Mouse (Mus musculus) MEL (cell line): ENCODE measurements at regions not wholly inside any gene's neighbourhood (a gene's known extent, or its start where the extent isn't known, plus 50 kb on each side); places are given as distances from the start of the nearest gene placed in this dataset.

ENCODE experiments used
- DNase-seq: peaks from one replicate; pipeline ENCODE4 v3.0.0; 2011; ENCODE audit warnings: low read depth, low spot score
- H3K27ac ChIP-seq: 2 replicates; pipeline ENCODE4 v1.5.1; 2012; ENCODE audit warnings: low read depth, mild to moderate bottlenecking, control low read depth, low read length, moderate library complexity; ENCODE audit not compliant: control insufficient read depth
- H3K27me3 ChIP-seq, 2 experiments: fragments of 150-350 bp in 1 of 2; sonication (generic) in 1 of 2; 2 replicates each; pipeline ENCODE4 v1.6.1; 2012; ENCODE audit warnings: low read length in 2 of 2, mild to moderate bottlenecking in 2 of 2, improper control_type of control experiment in 1 of 2, moderate library complexity in 1 of 2; ENCODE audit not compliant: insufficient read depth in 2 of 2, control insufficient read depth in 1 of 2
- H3K36me3 ChIP-seq, 2 experiments: 2 replicates each; pipeline ENCODE4 v1.6.1; 2012 to 2014; ENCODE audit warnings: low read length in 2 of 2, improper control_type of control experiment in 1 of 2, inconsistent platforms in 1 of 2, mild to moderate bottlenecking in 1 of 2; ENCODE audit not compliant: insufficient read depth in 2 of 2, control insufficient read depth in 1 of 2
- H3K4me1 ChIP-seq, 2 experiments: fragments of 150-350 bp in 1 of 2; sonication (generic) in 1 of 2; 2 replicates each; pipeline ENCODE4 v1.6.1; 2012; ENCODE audit warnings: low read length in 2 of 2, improper control_type of control experiment in 1 of 2, mild to moderate bottlenecking in 1 of 2; ENCODE audit not compliant: insufficient read depth in 2 of 2, control insufficient read depth in 1 of 2
- H3K4me3 ChIP-seq, 2 experiments: fragments of 150-350 bp in 1 of 2; sonication (generic) in 1 of 2; 2 replicates each; pipeline ENCODE4 v1.5.1; 2012; ENCODE audit warnings: low read depth in 2 of 2, low read length in 2 of 2, mild to moderate bottlenecking in 2 of 2, moderate library complexity in 2 of 2, control low read depth in 1 of 2, improper control_type of control experiment in 1 of 2; ENCODE audit not compliant: control insufficient read depth in 1 of 2, insufficient read depth in 1 of 2
- H3K79me2 ChIP-seq: 2 replicates; pipeline ENCODE4 v1.6.1; 2012; ENCODE audit warnings: mild to moderate bottlenecking, low read length, moderate library complexity; ENCODE audit not compliant: control insufficient read depth, poor library complexity, insufficient read depth
- H3K9ac ChIP-seq: 2 replicates; pipeline ENCODE4 v1.6.1; 2012; ENCODE audit warnings: low read depth, mild to moderate bottlenecking, control low read depth, low read length, moderate library complexity; ENCODE audit not compliant: control insufficient read depth, poor library complexity, severe bottlenecking
- H3K9me3 ChIP-seq: fragments of 150-350 bp; sonication (generic); replicated peaks from 2 replicates; pipeline ENCODE4 v1.6.1; 2012; ENCODE audit warnings: mild to moderate bottlenecking, low read length, improper control_type of control experiment, moderate library complexity; ENCODE audit not compliant: insufficient read depth
- BHLHE40 ChIP-seq: IDR thresholded peaks from 2 replicates; pipeline ENCODE4 v1.6.1; 2012; ENCODE audit warnings: low read depth, mild to moderate bottlenecking, inconsistent platforms, low read length, improper control_type of control experiment, borderline replicate concordance
- CHD1 ChIP-seq: IDR thresholded peaks from 2 replicates; pipeline ENCODE4 v1.6.1; 2012; ENCODE audit warnings: low read depth, mild to moderate bottlenecking, inconsistent platforms, low read length, improper control_type of control experiment
- E2F4 ChIP-seq: IDR thresholded peaks from 2 replicates; pipeline ENCODE4 v1.6.1; 2011; ENCODE audit warnings: low read depth, low read length, improper control_type of control experiment, borderline replicate concordance
- ELF1 ChIP-seq: IDR thresholded peaks from 2 replicates; pipeline ENCODE4 v1.6.1; 2014; ENCODE audit warnings: low read depth, mild to moderate bottlenecking, inconsistent platforms, low read length, improper control_type of control experiment, moderate library complexity
- EP300 ChIP-seq, 2 experiments: IDR thresholded peaks; 2 replicates each; pipeline ENCODE4 v1.6.1; 2011; ENCODE audit warnings: improper control_type of control experiment in 2 of 2, low read length in 2 of 2, low read depth in 1 of 2, mild to moderate bottlenecking in 1 of 2
- ETS1 ChIP-seq: IDR thresholded peaks from 2 replicates; pipeline ENCODE4 v1.6.1; 2012; ENCODE audit warnings: low read depth, mild to moderate bottlenecking, inconsistent platforms, low read length, improper control_type of control experiment, moderate library complexity
- JUND ChIP-seq: IDR thresholded peaks from 2 replicates; pipeline ENCODE4 v1.6.1; 2011; ENCODE audit warnings: low read depth, mild to moderate bottlenecking, improper control_type of control experiment, low read length
- KAT2A ChIP-seq: conservative IDR thresholded peaks from 2 replicates; pipeline ENCODE4 v1.6.1; 2012; ENCODE audit warnings: low read depth, low read length, improper control_type of control experiment, inconsistent platforms
- MAFK ChIP-seq: IDR thresholded peaks from 2 replicates; pipeline ENCODE4 v1.6.1; 2011; ENCODE audit warnings: low read depth, mild to moderate bottlenecking, low read length, improper control_type of control experiment, borderline replicate concordance
- MAZ ChIP-seq: IDR thresholded peaks from 2 replicates; pipeline ENCODE4 v1.6.1; 2012; ENCODE audit warnings: low read depth, mild to moderate bottlenecking, inconsistent platforms, low read length, improper control_type of control experiment
- MEF2A ChIP-seq: IDR thresholded peaks from 2 replicates; pipeline ENCODE4 v1.6.1; 2014; ENCODE audit warnings: low read depth, mild to moderate bottlenecking, inconsistent platforms, low read length, improper control_type of control experiment; ENCODE audit not compliant: poor library complexity, insufficient replicate concordance, severe bottlenecking; ENCODE audit errors: extremely low read depth
- MXI1 ChIP-seq: IDR thresholded peaks from 2 replicates; pipeline ENCODE4 v1.6.1; 2011; ENCODE audit warnings: mild to moderate bottlenecking, low read depth, low read length, improper control_type of control experiment
- MYC ChIP-seq: IDR thresholded peaks from 2 replicates; pipeline ENCODE4 v1.6.1; 2011; ENCODE audit warnings: low read depth, mild to moderate bottlenecking, low read length, improper control_type of control experiment, moderate library complexity
- POLR2A ChIP-seq, 2 experiments: IDR thresholded peaks; 2 replicates each; pipeline ENCODE4 v1.6.1; 2011 to 2012; ENCODE audit warnings: low read length in 2 of 2, mild to moderate bottlenecking in 2 of 2, control low read depth in 1 of 2, improper control_type of control experiment in 1 of 2, low read depth in 1 of 2, moderate library complexity in 1 of 2; ENCODE audit not compliant: control insufficient read depth in 1 of 2, insufficient read depth in 1 of 2, poor library complexity in 1 of 2
- POLR2AphosphoS5 ChIP-seq: IDR thresholded peaks from 2 replicates; pipeline ENCODE4 v1.6.1; 2012; ENCODE audit warnings: low read depth, borderline replicate concordance, mild to moderate bottlenecking, inconsistent platforms, low read length, moderate library complexity, mixed read lengths
- TAL1 ChIP-seq: IDR thresholded peaks from 2 replicates; pipeline ENCODE4 v1.6.1; 2012; ENCODE audit warnings: mild to moderate bottlenecking, inconsistent platforms, low read length, moderate library complexity, mixed read lengths
- TCF12 ChIP-seq: IDR thresholded peaks from 2 replicates; pipeline ENCODE4 v1.6.1; 2014; ENCODE audit warnings: low read depth, mild to moderate bottlenecking, inconsistent platforms, low read length, improper control_type of control experiment, moderate library complexity
- UBTF ChIP-seq: IDR thresholded peaks from 2 replicates; pipeline ENCODE4 v1.6.1; 2012; ENCODE audit warnings: low read depth, mild to moderate bottlenecking, inconsistent platforms, low read length, improper control_type of control experiment, moderate library complexity, borderline replicate concordance; ENCODE audit not compliant: insufficient read depth
- ZMIZ1 ChIP-seq: IDR thresholded peaks from 2 replicates; pipeline ENCODE4 v1.6.1; 2012; ENCODE audit warnings: low read depth, mild to moderate bottlenecking, inconsistent platforms, low read length, improper control_type of control experiment, moderate library complexity

GRCm38 (mm10) chr3:110340067-110340466, 89.3 kb upstream of the Prmt6 start:
- H3K9ac ChIP-seq: no peak overlapping the region
- H3K36me3 ChIP-seq: no peaks in the 10 kb centered on the region
- DNase-seq: no peak
- no peak overlapping the region for H3K4me3 ChIP-seq
- no peaks in the 10 kb centered on the region for H3K27me3 ChIP-seq
- H3K79me2 ChIP-seq: no peaks in the 10 kb centered on the region
- no peak overlapping the region for H3K27ac ChIP-seq
- TF ChIP-seq MEF2A (no peak), CHD1 (no peak), BHLHE40 (no peak), UBTF (no peak), KAT2A (no peak), EP300 (IDR thresholded peaks at IDR 0.05; ENCODE audit: low read depth in 1 of 2, low read length in 2 of 2) (no peak), JUND (no peak), MYC (no peak), ZMIZ1 (no peak)
- no peaks in the 10 kb centered on the region for H3K4me1 ChIP-seq
- H3K9me3 ChIP-seq: no peaks in the 10 kb centered on the region

- H3K9ac ChIP-seq: no peak overlapping the region
- H3K9me3 ChIP-seq: no peaks in the 10 kb centered on the region
- no peak overlapping the region for H3K4me3 ChIP-seq
- no peak overlapping the region for H3K27ac ChIP-seq
- H3K4me1 ChIP-seq: no peaks in the 10 kb centered on the region
- H3K27me3 ChIP-seq: no peaks in the 10 kb centered on the region
- no peaks in the 10 kb centered on the region for H3K79me2 ChIP-seq
- H3K36me3 ChIP-seq: no peaks in the 10 kb centered on the region
- TF ChIP-seq E2F4 (no peak), KAT2A (no peak), MAZ (no peak), MAFK (no peak), POLR2A (IDR thresholded peaks at IDR 0.05; ENCODE audit: control insufficient read depth in 1 of 2, insufficient read depth in 1 of 2, low read depth in 1 of 2, low read length in 2 of 2, poor library complexity in 1 of 2) (no peak), TCF12 (no peak), UBTF (no peak), ETS1 (no peak), ELF1 (no peak), MXI1 (no peak), POLR2AphosphoS5 (no peak), BHLHE40 (no peak), TAL1 (no peak), CHD1 (no peak)
- TF ChIP-seq, all 39 proteins: peak for 0
- DNase-seq: no peak
Observed at GRCm38 (mm10) chr3:110339026-110339606, 88.3 kb upstream of the Prmt6 start.
